Mouse (Mus musculus): ENCODE measurements around the gene Nubp1. TPM values are rescaled to one million over a fixed set of nuclear protein-coding genes. Genes with fewer than 3 reads are reported as not detected.

Nubp1 gene
- polyA plus RNA-seq, 1 experiment from 2014 or later: 69.9 TPM

DNA sequence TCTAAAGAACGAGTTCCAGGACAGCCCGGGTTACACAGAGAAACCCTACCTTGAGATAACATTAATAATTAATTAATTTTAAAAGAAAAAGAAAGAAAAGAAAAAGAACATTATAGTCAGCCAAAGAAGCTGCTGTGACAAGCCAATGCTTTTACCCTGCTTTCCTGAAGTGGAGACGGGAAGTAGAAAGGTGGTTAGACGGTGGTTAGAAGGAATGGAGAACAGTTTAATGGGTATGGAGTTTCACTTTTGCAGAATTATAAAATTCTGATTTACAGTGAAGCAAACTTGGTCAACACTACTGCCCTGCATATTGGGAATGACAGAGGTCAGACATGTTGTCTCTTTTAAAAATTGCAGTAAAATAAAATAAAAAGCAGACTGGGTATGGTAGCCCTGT lies 30.0 kb downstream of the Nubp1 start:
- Histone ChIP-seq H3K9ac (replicated peaks; ENCODE audit: low read length) (no peak overlapping the region), H3K36me3 (ENCODE audit: insufficient read depth, low read length) (no peaks in the 10 kb centered on the region), H3K27me3 (ENCODE audit: insufficient read depth, low read length) (no peaks in the 10 kb centered on the region), H3K27ac (ENCODE audit: low read length) (no peak overlapping the region), H3K4me3 (ENCODE audit: low read length) (no peak overlapping the region), H3K4me2 (replicated peaks; ENCODE audit: low read depth, low read length) (no peak overlapping the region), H3K4me1 (ENCODE audit: insufficient read depth, low read length) (peaks cover 6% of the 10 kb centered on the region), H3K9me3 (ENCODE audit: low read length) (no peaks in the 10 kb centered on the region)
- ATAC-seq (ENCODE audit: low FRiP score, low TSS enrichment): no peak
- 89% methylated on average over 4 of the region's 4 CpGs for WGBS

DNA sequence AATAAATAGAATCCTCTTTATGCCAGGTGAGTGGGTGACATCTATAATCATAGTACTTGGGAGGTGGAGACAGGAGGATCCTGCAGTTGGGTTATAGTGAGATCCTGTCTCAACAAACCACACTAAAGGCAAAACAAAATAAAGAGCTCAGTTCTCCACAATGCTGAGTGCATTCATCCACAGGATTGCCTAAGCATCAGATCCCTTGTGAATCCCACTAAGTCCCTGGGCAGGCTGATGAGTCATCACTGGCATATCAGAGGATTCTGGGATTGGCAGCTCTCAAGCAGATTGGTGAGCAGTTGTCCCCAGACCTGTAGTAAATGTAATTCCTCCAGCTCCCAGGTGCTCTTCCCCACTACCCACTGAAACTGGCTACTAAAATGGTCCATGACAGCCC lies 32.0 kb downstream of the Nubp1 start:
- Histone ChIP-seq H3K36me3 (ENCODE audit: insufficient read depth, low read length) (no peaks in the 10 kb centered on the region), H3K4me2 (replicated peaks; ENCODE audit: low read depth, low read length) (no peak overlapping the region), H3K4me1 (ENCODE audit: insufficient read depth, low read length) (peaks cover 16% of the 10 kb centered on the region), H3K9me3 (ENCODE audit: low read length) (no peaks in the 10 kb centered on the region), H3K27ac (ENCODE audit: low read length) (no peak overlapping the region), H3K27me3 (ENCODE audit: insufficient read depth, low read length) (no peaks in the 10 kb centered on the region), H3K4me3 (ENCODE audit: low read length) (no peak overlapping the region), H3K9ac (replicated peaks; ENCODE audit: low read length) (no peak overlapping the region)
- no peak for ATAC-seq (ENCODE audit: low FRiP score, low TSS enrichment)

DNA sequence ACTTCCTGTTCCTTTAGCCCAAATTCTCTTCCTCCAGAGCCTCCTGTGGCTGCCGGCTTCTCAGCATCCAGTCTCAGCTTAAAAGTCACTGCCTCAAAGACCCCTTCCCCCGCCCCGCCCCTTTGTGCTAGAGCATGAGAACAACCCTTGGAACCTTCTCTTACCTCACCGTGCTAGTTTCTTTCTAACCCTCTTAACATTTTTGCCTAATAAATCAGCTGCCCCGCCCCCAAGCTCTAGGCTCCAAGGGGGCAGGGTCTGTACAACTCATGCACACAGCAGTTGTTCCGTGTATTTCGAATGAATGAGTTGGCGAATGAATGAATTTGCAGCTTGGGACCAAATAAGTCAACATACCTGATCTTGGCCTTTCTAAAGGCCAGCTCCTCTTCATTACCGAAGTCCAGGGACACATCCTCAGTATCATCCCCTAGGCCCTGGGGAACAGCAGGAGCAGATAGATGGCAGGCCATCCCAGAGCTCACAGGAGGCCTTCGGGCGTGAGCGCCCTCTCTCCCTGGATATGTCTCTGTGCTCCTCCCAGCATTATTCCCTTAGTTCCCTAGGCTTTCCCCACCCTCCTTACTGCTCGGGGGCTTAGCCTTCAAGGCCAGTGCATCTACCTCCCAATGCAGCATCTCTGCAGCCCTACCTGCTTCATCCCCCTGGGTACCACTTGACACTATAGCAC lies 35.0 kb downstream of the Nubp1 start:
- H3K36me3 ChIP-seq (ENCODE audit: insufficient read depth, low read length): no peaks in the 10 kb centered on the region
- H3K27ac ChIP-seq (ENCODE audit: low read length): peak overlapping the region; percentile 54; the same call in 1 of the 2 replicates
- H3K9me3 ChIP-seq (ENCODE audit: low read length): no peaks in the 10 kb centered on the region
- no peaks in the 10 kb centered on the region for H3K27me3 ChIP-seq (ENCODE audit: insufficient read depth, low read length)
- H3K4me2 ChIP-seq (replicated peaks; ENCODE audit: low read depth, low read length): peak overlapping the region; percentile 71
- H3K4me3 ChIP-seq (ENCODE audit: low read length): peak overlapping the region; percentile 53
- 15% methylated on average over 13 of the region's 13 CpGs for WGBS
- peak; percentile 69 for ATAC-seq (ENCODE audit: low FRiP score, low TSS enrichment)
- H3K9ac ChIP-seq (replicated peaks; ENCODE audit: low read length): peak overlapping the region; percentile 52
- peaks cover 16% of the 10 kb centered on the region for H3K4me1 ChIP-seq (ENCODE audit: insufficient read depth, low read length)

DNA sequence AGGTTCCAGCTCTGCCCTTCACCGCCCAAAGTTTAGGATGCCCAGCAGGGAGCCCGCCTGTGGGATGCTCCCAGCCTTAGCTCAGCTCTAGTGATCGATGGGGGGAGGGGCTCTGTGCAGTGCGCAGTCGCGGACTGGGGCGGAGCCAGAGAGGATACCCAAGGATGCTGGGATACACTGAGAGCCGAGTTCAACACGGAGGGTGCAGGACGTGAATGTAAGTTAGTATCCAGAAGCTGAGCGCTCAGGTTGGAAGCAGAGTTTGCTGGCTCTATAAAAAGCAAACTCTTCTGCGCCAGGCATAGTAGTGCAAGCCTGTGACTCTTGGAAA lies 35.5 kb downstream of the Nubp1 start, which contains the start of gene Tvp23a:
Gene Tvp23a (minus strand): TSS at position 99 of the 331 bp plus-strand sequence.
- peak; percentile 97 for ATAC-seq (ENCODE audit: low FRiP score, low TSS enrichment)
- H3K36me3 ChIP-seq (ENCODE audit: insufficient read depth, low read length): no peaks in the 10 kb centered on the region
- peak within 1 kb of the TSS; percentile 71 for H3K4me2 ChIP-seq (replicated peaks; ENCODE audit: low read depth, low read length)
- WGBS: 2% methylated on average over 12 of the region's 12 CpGs
- peak within 1 kb of the TSS; percentile 52 for H3K9ac ChIP-seq (replicated peaks; ENCODE audit: low read length)
- no peaks in the 10 kb centered on the region for H3K9me3 ChIP-seq (ENCODE audit: low read length)
- H3K4me1 ChIP-seq (ENCODE audit: insufficient read depth, low read length): peaks cover 16% of the 10 kb centered on the region
- H3K27me3 ChIP-seq (ENCODE audit: insufficient read depth, low read length): no peaks in the 10 kb centered on the region
- H3K27ac ChIP-seq (ENCODE audit: low read length): peak within 1 kb of the TSS; percentile 54; the same call in 1 of the 2 replicates
- H3K4me3 ChIP-seq (ENCODE audit: low read length): peak within 1 kb of the TSS; percentile 53

DNA sequence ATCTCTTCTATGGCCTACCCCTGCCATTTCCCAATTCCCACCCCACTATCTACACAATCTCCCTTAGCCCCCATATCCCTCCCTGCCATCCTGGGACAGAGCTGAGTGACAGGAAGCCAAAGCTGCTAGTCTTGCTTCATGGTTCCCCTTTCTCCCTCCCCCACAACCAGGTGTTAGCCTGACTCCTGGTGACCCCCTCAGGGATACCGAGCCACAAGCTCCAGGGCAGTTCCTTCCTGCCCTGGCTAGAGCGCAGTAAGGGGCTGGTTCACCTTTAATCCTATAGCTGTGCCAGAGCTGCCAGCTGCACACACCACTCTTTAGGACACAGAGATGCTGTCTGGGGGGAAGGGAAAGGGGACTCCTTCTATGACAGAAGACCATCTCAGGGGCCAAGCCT lies 36.0 kb downstream of the Nubp1 start:
- no peaks in the 10 kb centered on the region for H3K9me3 ChIP-seq (ENCODE audit: low read length)
- H3K4me2 ChIP-seq (replicated peaks; ENCODE audit: low read depth, low read length): peak overlapping the region; percentile 71
- H3K4me3 ChIP-seq (ENCODE audit: low read length): peak overlapping the region; percentile 53
- H3K27me3 ChIP-seq (ENCODE audit: insufficient read depth, low read length): no peaks in the 10 kb centered on the region
- 48% methylated on average over 2 of the region's 2 CpGs for WGBS
- peaks cover 16% of the 10 kb centered on the region for H3K4me1 ChIP-seq (ENCODE audit: insufficient read depth, low read length)
- 0 out of 2 replicates have a peak, but pooled peaks have one; percentile 20 for ATAC-seq (ENCODE audit: low FRiP score, low TSS enrichment)
- H3K36me3 ChIP-seq (ENCODE audit: insufficient read depth, low read length): no peaks in the 10 kb centered on the region
- H3K27ac ChIP-seq (ENCODE audit: low read length): no peak overlapping the region
- H3K9ac ChIP-seq (replicated peaks; ENCODE audit: low read length): peak overlapping the region; percentile 52

DNA sequence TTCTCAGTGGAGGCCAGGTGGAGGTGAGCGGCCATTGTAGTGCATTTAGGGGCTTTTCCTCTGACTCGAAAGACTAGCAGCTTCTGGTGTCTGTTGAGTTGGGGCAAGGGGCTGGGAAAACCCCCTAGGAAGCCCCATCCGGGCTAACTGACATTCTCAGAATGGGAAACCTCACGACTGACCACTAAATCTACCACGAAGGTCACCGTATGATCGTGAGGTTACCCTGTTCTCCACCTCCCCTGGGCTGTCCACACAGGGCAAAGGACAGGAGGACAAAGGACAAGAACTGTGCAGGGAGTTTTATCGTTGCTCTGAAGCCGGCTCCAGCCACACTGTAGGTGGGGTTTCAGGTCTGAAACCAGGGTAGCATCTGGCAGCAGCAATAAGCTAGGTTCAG lies 37.2 kb downstream of the Nubp1 start:
- no peak overlapping the region for H3K4me2 ChIP-seq (replicated peaks; ENCODE audit: low read depth, low read length)
- H3K27me3 ChIP-seq (ENCODE audit: insufficient read depth, low read length): no peaks in the 10 kb centered on the region
- H3K9me3 ChIP-seq (ENCODE audit: low read length): no peaks in the 10 kb centered on the region
- H3K9ac ChIP-seq (replicated peaks; ENCODE audit: low read length): no peak overlapping the region
- no peaks in the 10 kb centered on the region for H3K36me3 ChIP-seq (ENCODE audit: insufficient read depth, low read length)
- ATAC-seq (ENCODE audit: low FRiP score, low TSS enrichment): no peak
- peaks cover 20% of the 10 kb centered on the region for H3K4me1 ChIP-seq (ENCODE audit: insufficient read depth, low read length)
- no peak overlapping the region for H3K27ac ChIP-seq (ENCODE audit: low read length)
- WGBS: 75% methylated on average over 9 of the region's 9 CpGs
- no peak overlapping the region for H3K4me3 ChIP-seq (ENCODE audit: low read length)

DNA sequence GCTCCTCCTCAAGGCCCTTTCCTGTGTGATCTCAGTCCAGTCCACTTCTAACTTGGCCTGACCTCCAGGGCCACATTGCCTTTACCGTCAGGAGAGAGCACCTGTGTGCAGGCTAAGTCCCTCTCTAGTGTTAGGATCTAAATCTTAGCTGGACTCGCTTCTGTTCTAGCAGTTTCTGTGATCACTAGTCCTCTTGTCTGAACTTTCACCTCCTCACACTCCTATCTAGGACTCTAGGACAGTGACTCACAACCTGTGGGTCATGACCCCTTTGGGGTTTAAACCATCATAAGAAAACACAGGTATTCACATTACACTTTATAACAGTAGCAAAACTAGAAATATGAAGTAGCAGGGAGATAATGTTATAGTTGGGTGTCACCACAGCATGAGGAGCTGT lies 40.2 kb downstream of the Nubp1 start:
- ATAC-seq (ENCODE audit: low FRiP score, low TSS enrichment): no peak
- H3K27ac ChIP-seq (ENCODE audit: low read length): no peak overlapping the region
- H3K9me3 ChIP-seq (ENCODE audit: low read length): no peaks in the 10 kb centered on the region
- no peaks in the 10 kb centered on the region for H3K36me3 ChIP-seq (ENCODE audit: insufficient read depth, low read length)
- no peak overlapping the region for H3K4me3 ChIP-seq (ENCODE audit: low read length)
- no peak overlapping the region for H3K4me2 ChIP-seq (replicated peaks; ENCODE audit: low read depth, low read length)
- H3K9ac ChIP-seq (replicated peaks; ENCODE audit: low read length): no peak overlapping the region
- WGBS: 58% methylated on average over 2 of the region's 2 CpGs
- no peaks in the 10 kb centered on the region for H3K27me3 ChIP-seq (ENCODE audit: insufficient read depth, low read length)
- peaks cover 30% of the 10 kb centered on the region for H3K4me1 ChIP-seq (ENCODE audit: insufficient read depth, low read length)

DNA sequence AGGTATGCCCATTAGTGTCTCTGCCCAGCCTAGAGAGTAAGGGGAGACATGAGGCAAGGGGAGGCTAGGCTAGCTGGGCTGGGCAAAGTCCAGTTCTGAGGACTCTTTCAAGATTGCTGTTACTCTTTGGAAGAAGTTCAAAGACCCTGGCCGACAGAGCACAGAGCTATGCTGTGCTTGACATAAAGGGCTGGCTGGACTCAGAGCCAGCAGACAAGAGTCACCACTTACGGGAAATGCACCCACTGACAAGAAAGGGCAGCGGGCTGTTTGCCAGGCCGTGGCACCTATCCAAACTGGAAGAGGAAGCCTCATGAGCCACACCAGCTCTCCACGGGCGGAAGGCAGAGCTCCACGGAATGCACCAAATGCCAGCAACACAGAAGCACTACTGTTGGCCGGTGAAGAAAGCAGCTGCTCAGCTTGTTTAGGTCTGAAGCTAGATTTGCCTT lies 40.7 kb downstream of the Nubp1 start:
- H3K27ac ChIP-seq (ENCODE audit: low read length): 0 out of 2 replicates have a peak overlapping the region, but pooled peaks have one; percentile 4
- no peaks in the 10 kb centered on the region for H3K36me3 ChIP-seq (ENCODE audit: insufficient read depth, low read length)
- no peak overlapping the region for H3K4me3 ChIP-seq (ENCODE audit: low read length)
- H3K4me1 ChIP-seq (ENCODE audit: insufficient read depth, low read length): peaks cover 28% of the 10 kb centered on the region
- no peak overlapping the region for H3K4me2 ChIP-seq (replicated peaks; ENCODE audit: low read depth, low read length)
- WGBS: 68% methylated on average over 8 of the region's 8 CpGs
- peak; percentile 28; the same call in 1 of the 2 replicates for ATAC-seq (ENCODE audit: low FRiP score, low TSS enrichment)
- H3K9ac ChIP-seq (replicated peaks; ENCODE audit: low read length): no peak overlapping the region
- no peaks in the 10 kb centered on the region for H3K9me3 ChIP-seq (ENCODE audit: low read length)
- H3K27me3 ChIP-seq (ENCODE audit: insufficient read depth, low read length): no peaks in the 10 kb centered on the region

DNA sequence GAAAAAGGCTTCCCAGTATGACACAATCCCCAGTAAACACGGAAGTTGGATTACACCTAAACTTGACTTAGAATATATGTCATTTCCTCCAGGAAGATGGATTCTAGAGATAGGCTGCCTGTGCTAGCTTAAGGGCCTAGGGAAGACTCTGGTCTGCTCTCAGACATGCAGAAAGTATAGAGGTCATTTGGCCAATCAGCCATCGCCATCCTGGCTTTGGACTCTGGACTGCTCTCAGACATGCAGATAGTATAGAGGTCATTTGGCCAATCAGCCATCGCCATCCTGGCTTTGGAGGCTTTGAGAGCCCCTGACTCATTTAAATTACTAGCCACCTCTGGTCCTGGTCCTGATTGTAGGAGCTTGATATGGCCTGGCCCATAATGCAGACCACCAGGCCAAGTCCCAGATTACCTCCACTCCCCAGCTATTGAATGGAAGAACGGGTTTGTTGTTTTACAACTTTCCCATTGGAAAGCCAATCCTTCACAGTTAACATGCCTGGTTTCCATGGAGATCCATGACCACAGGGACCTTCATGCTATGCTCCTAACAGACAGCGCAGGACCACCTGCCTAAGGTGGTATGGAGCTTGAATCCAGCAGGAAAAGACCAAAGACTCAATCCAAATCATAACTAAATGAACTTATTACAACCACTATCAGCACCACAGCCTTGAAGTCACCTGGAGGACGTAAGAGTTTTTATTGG lies 42.3 kb downstream of the Nubp1 start:
- no peak for ATAC-seq (ENCODE audit: low FRiP score, low TSS enrichment)
- H3K4me3 ChIP-seq (ENCODE audit: low read length): no peak overlapping the region
- no peak overlapping the region for H3K27ac ChIP-seq (ENCODE audit: low read length)
- H3K4me2 ChIP-seq (replicated peaks; ENCODE audit: low read depth, low read length): no peak overlapping the region
- 50% methylated on average over 6 of the region's 6 CpGs for WGBS
- H3K36me3 ChIP-seq (ENCODE audit: insufficient read depth, low read length): no peaks in the 10 kb centered on the region
- no peak overlapping the region for H3K9ac ChIP-seq (replicated peaks; ENCODE audit: low read length)
- no peaks in the 10 kb centered on the region for H3K27me3 ChIP-seq (ENCODE audit: insufficient read depth, low read length)
- peaks cover 22% of the 10 kb centered on the region for H3K4me1 ChIP-seq (ENCODE audit: insufficient read depth, low read length)
- no peaks in the 10 kb centered on the region for H3K9me3 ChIP-seq (ENCODE audit: low read length)

DNA sequence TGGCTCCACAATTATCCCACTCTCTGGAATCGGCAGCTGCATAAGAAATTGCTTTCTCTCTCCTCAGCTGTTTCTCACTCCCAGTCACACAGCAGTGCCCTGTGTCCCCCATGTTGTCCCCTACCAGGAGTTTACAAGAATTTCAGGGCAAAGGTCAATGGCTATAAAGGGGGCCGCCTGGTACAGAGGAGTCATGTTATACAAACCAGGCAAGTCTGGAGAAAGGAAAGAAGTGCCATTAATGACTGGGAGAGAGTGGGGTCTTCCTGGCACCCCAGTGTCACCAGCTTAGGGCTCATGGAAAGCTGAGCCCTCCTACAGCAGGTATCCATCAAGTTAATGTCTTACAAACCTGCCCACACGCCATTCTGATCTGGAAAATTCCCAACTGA lies 42.8 kb downstream of the Nubp1 start:
- Histone ChIP-seq H3K36me3 (ENCODE audit: insufficient read depth, low read length) (no peaks in the 10 kb centered on the region), H3K4me2 (replicated peaks; ENCODE audit: low read depth, low read length) (no peak overlapping the region), H3K27me3 (ENCODE audit: insufficient read depth, low read length) (no peaks in the 10 kb centered on the region), H3K27ac (ENCODE audit: low read length) (no peak overlapping the region), H3K9me3 (ENCODE audit: low read length) (no peaks in the 10 kb centered on the region), H3K9ac (replicated peaks; ENCODE audit: low read length) (no peak overlapping the region), H3K4me1 (ENCODE audit: insufficient read depth, low read length) (peaks cover 22% of the 10 kb centered on the region), H3K4me3 (ENCODE audit: low read length) (no peak overlapping the region)
- 6% methylated on average over 3 of the region's 3 CpGs for WGBS
- ATAC-seq (ENCODE audit: low FRiP score, low TSS enrichment): peak; percentile 57

All from kidney, embryonic 16.5 days (tissue).